Mouse (Mus musculus): ENCODE results near the gene AC131692.1. TPM values are rescaled to one million over a fixed set of nuclear protein-coding genes. Genes with fewer than 3 reads are reported as not detected.

The AC131692.1 gene
- polyA plus RNA-seq, 1 experiment from 2014 or later: 0.62 TPM

GRCm38 (mm10) chr19:6056696-6057095 is 37.5 kb upstream of the AC131692.1 start:
- Histone ChIP-seq H3K36me3 (ENCODE audit: control insufficient read depth, insufficient read depth, low read length) (peaks cover 19% of the 10 kb centered on the region), H3K9ac (ENCODE audit: low read depth, low read length) (peak overlapping the region; percentile 91), H3K4me1 (replicated peaks; ENCODE audit: control insufficient read depth, insufficient read depth, low read length) (peaks cover 6% of the 10 kb centered on the region; the same call in 1 of the 2 replicates), H3K4me2 (replicated peaks; ENCODE audit: low read depth, low read length) (peak overlapping the region; percentile 52), H3K4me3 (ENCODE audit: low read depth, low read length) (peak overlapping the region; percentile 88), H3K27me3 (ENCODE audit: control insufficient read depth, insufficient read depth, low read length) (no peaks in the 10 kb centered on the region), H3K9me3 (ENCODE audit: control insufficient read depth, low read length) (no peaks in the 10 kb centered on the region), H3K27ac (ENCODE audit: low read depth, low read length) (no peak overlapping the region)
- 69% methylated on average over 4 of the region's 4 CpGs for WGBS
- DNase-seq (ENCODE audit: low spot score) (no peak), ATAC-seq (ENCODE audit: low FRiP score) (no peak)

GRCm38 (mm10) chr19:6057313-6058096 is 36.7 kb upstream of the AC131692.1 start, which contains the start of the genes Mrpl49 and Fau:
Mrpl49 (minus strand) TSS chr19:6057785.
Fau (plus strand) TSS chr19:6057844.
- H3K9ac ChIP-seq (ENCODE audit: low read depth, low read length): peak within 1 kb of the TSS; percentile 91
- H3K27ac ChIP-seq (ENCODE audit: low read depth, low read length): peak within 1 kb of the TSS; percentile 77
- DNase-seq (ENCODE audit: low spot score) (peak; percentile 100), ATAC-seq (ENCODE audit: low FRiP score) (peak; percentile 87)
- no peaks in the 10 kb centered on the region for H3K27me3 ChIP-seq (ENCODE audit: control insufficient read depth, insufficient read depth, low read length)
- H3K36me3 ChIP-seq (ENCODE audit: control insufficient read depth, insufficient read depth, low read length): peaks cover 13% of the 10 kb centered on the region
- no peaks in the 10 kb centered on the region for H3K9me3 ChIP-seq (ENCODE audit: control insufficient read depth, low read length)
- H3K4me3 ChIP-seq (ENCODE audit: low read depth, low read length): peak within 1 kb of the TSS; percentile 88
- WGBS: under 1% methylated on average over 56 of the region's 63 CpGs
- peak within 1 kb of the TSS; percentile 75 for H3K4me2 ChIP-seq (replicated peaks; ENCODE audit: low read depth, low read length)
- H3K4me1 ChIP-seq (replicated peaks; ENCODE audit: control insufficient read depth, insufficient read depth, low read length): peaks cover 11% of the 10 kb centered on the region

- 35% methylated on average over 5 of the region's 5 CpGs for WGBS
- H3K27me3 ChIP-seq (ENCODE audit: control insufficient read depth, insufficient read depth, low read length): no peaks in the 10 kb centered on the region
- H3K36me3 ChIP-seq (ENCODE audit: control insufficient read depth, insufficient read depth, low read length): peaks cover 4% of the 10 kb centered on the region
- ATAC-seq (ENCODE audit: low FRiP score) (no peak), DNase-seq (ENCODE audit: low spot score) (no peak)
- H3K4me1 ChIP-seq (replicated peaks; ENCODE audit: control insufficient read depth, insufficient read depth, low read length): peaks cover 11% of the 10 kb centered on the region
- no peaks in the 10 kb centered on the region for H3K9me3 ChIP-seq (ENCODE audit: control insufficient read depth, low read length)
- peak overlapping the region; percentile 88 for H3K4me3 ChIP-seq (ENCODE audit: low read depth, low read length)
- H3K27ac ChIP-seq (ENCODE audit: low read depth, low read length): no peak overlapping the region
- peak overlapping the region; percentile 91 for H3K9ac ChIP-seq (ENCODE audit: low read depth, low read length)
- peak overlapping the region; percentile 75 for H3K4me2 ChIP-seq (replicated peaks; ENCODE audit: low read depth, low read length)
These were observed 35.7 kb upstream of the AC131692.1 start for GRCm38 (mm10) chr19:6058513-6058912.

- Histone ChIP-seq H3K9me3 (ENCODE audit: control insufficient read depth, low read length) (no peaks in the 10 kb centered on the region), H3K9ac (ENCODE audit: low read depth, low read length) (no peak overlapping the region; the same call in 1 of the 2 replicates), H3K27me3 (ENCODE audit: control insufficient read depth, insufficient read depth, low read length) (no peaks in the 10 kb centered on the region), H3K4me1 (replicated peaks; ENCODE audit: control insufficient read depth, insufficient read depth, low read length) (peaks cover 11% of the 10 kb centered on the region), H3K36me3 (ENCODE audit: control insufficient read depth, insufficient read depth, low read length) (peaks cover 3% of the 10 kb centered on the region), H3K4me2 (replicated peaks; ENCODE audit: low read depth, low read length) (peak overlapping the region; percentile 75), H3K4me3 (ENCODE audit: low read depth, low read length) (peak overlapping the region; percentile 88), H3K27ac (ENCODE audit: low read depth, low read length) (no peak overlapping the region)
- no peak for DNase-seq (ENCODE audit: low spot score)
- WGBS: 85% methylated on average over 5 of the region's 5 CpGs
- ATAC-seq (ENCODE audit: low FRiP score): no peak
These were observed 35.3 kb upstream of the AC131692.1 start for GRCm38 (mm10) chr19:6058966-6059365.

- peak within 1 kb of the TSS; percentile 95 for H3K4me2 ChIP-seq (replicated peaks; ENCODE audit: low read depth, low read length)
- H3K9ac ChIP-seq (ENCODE audit: low read depth, low read length): peak within 1 kb of the TSS; percentile 97
- H3K27ac ChIP-seq (ENCODE audit: low read depth, low read length): peak within 1 kb of the TSS; percentile 92
- H3K36me3 ChIP-seq (ENCODE audit: control insufficient read depth, insufficient read depth, low read length): peaks cover 3% of the 10 kb centered on the region
- H3K4me3 ChIP-seq (ENCODE audit: low read depth, low read length): peak within 1 kb of the TSS; percentile 91
- WGBS: under 1% methylated on average over 56 of the region's 58 CpGs
- ATAC-seq (ENCODE audit: low FRiP score): peak; percentile 59
- peak; percentile 92 for DNase-seq (ENCODE audit: low spot score)
- H3K9me3 ChIP-seq (ENCODE audit: control insufficient read depth, low read length): no peaks in the 10 kb centered on the region
- no peaks in the 10 kb centered on the region for H3K27me3 ChIP-seq (ENCODE audit: control insufficient read depth, insufficient read depth, low read length)
- peaks cover 11% of the 10 kb centered on the region for H3K4me1 ChIP-seq (replicated peaks; ENCODE audit: control insufficient read depth, insufficient read depth, low read length)
These were observed 33.1 kb upstream of the AC131692.1 start, which contains the start of gene Znhit2 for GRCm38 (mm10) chr19:6061021-6061533. Znhit2 (plus strand) TSS chr19:6061192.

GRCm38 (mm10) chr19:6061641-6062302 is 32.4 kb upstream of the AC131692.1 start:
- peak; percentile 50 for DNase-seq (ENCODE audit: low spot score)
- Histone ChIP-seq H3K27ac (ENCODE audit: low read depth, low read length) (peak overlapping the region; percentile 92), H3K36me3 (ENCODE audit: control insufficient read depth, insufficient read depth, low read length) (peaks cover 3% of the 10 kb centered on the region), H3K4me2 (replicated peaks; ENCODE audit: low read depth, low read length) (peak overlapping the region; percentile 95), H3K4me1 (replicated peaks; ENCODE audit: control insufficient read depth, insufficient read depth, low read length) (peaks cover 11% of the 10 kb centered on the region), H3K4me3 (ENCODE audit: low read depth, low read length) (peak overlapping the region; percentile 91), H3K9me3 (ENCODE audit: control insufficient read depth, low read length) (no peaks in the 10 kb centered on the region), H3K9ac (ENCODE audit: low read depth, low read length) (peak overlapping the region; percentile 97), H3K27me3 (ENCODE audit: control insufficient read depth, insufficient read depth, low read length) (no peaks in the 10 kb centered on the region)
- 2% methylated on average over 44 of the region's 44 CpGs for WGBS
- no peak for ATAC-seq (ENCODE audit: low FRiP score)

- Histone ChIP-seq H3K27ac (ENCODE audit: low read depth, low read length) (no peak overlapping the region), H3K9me3 (ENCODE audit: control insufficient read depth, low read length) (no peaks in the 10 kb centered on the region), H3K36me3 (ENCODE audit: control insufficient read depth, insufficient read depth, low read length) (peaks cover 3% of the 10 kb centered on the region), H3K4me3 (ENCODE audit: low read depth, low read length) (peak overlapping the region; percentile 91), H3K9ac (ENCODE audit: low read depth, low read length) (peak overlapping the region; percentile 97), H3K4me1 (replicated peaks; ENCODE audit: control insufficient read depth, insufficient read depth, low read length) (peaks cover 12% of the 10 kb centered on the region), H3K4me2 (replicated peaks; ENCODE audit: low read depth, low read length) (peak overlapping the region; percentile 95), H3K27me3 (ENCODE audit: control insufficient read depth, insufficient read depth, low read length) (no peaks in the 10 kb centered on the region)
- 69% methylated on average over 5 of the region's 5 CpGs for WGBS
- ATAC-seq (ENCODE audit: low FRiP score) (no peak), DNase-seq (ENCODE audit: low spot score) (no peak)
These were observed 31.8 kb upstream of the AC131692.1 start for GRCm38 (mm10) chr19:6062418-6062817.

- H3K27ac ChIP-seq (ENCODE audit: low read depth, low read length): no peak overlapping the region
- DNase-seq (ENCODE audit: low spot score): no peak
- WGBS: 97% methylated on average over 6 of the region's 6 CpGs
- ATAC-seq (ENCODE audit: low FRiP score): no peak
- peaks cover 14% of the 10 kb centered on the region for H3K4me1 ChIP-seq (replicated peaks; ENCODE audit: control insufficient read depth, insufficient read depth, low read length)
- H3K36me3 ChIP-seq (ENCODE audit: control insufficient read depth, insufficient read depth, low read length): peaks cover 3% of the 10 kb centered on the region
- H3K4me3 ChIP-seq (ENCODE audit: low read depth, low read length): no peak overlapping the region
- no peaks in the 10 kb centered on the region for H3K27me3 ChIP-seq (ENCODE audit: control insufficient read depth, insufficient read depth, low read length)
- H3K9ac ChIP-seq (ENCODE audit: low read depth, low read length): no peak overlapping the region
- H3K9me3 ChIP-seq (ENCODE audit: control insufficient read depth, low read length): no peaks in the 10 kb centered on the region
- no peak overlapping the region for H3K4me2 ChIP-seq (replicated peaks; ENCODE audit: low read depth, low read length)
These were observed 31.1 kb upstream of the AC131692.1 start for GRCm38 (mm10) chr19:6063081-6063480.

Measured in hindbrain, embryonic 11.5 days (tissue).